ENCODE assay signal across 9 mouse cellular contexts in genomic region chr10:86727548-86727980, GRCm38 (mm10). TPM values are rescaled to one million over a fixed set of nuclear protein-coding genes. Genes with fewer than 3 reads are reported as not detected.
A peak's percentile ranks its signal among the peaks of the same experiment; 100 is the strongest.
DNase-seq lines count a peak whose midpoint lies in the region; ATAC-seq lines count a peak whose summit lies in the region.
"Had no signal": no experiment of that assay in that cellular context is flagged by ENCODE, and none has a peak within 500 bp of the region (broad histone marks: within the 10 kb centered on the region; RNA-seq: fewer than 3 reads in every experiment).

No protein-coding gene starts in this region.

- H3K9ac ChIP-seq in embryonic facial prominence, embryonic 15.5 days, result no peak overlapping the region
- H3K9ac ChIP-seq in heart, embryonic 16.5 days (ENCODE audit: low read length), result peak overlapping the region; percentile 49
- peak overlapping the region; percentile 69 for H3K9ac ChIP-seq in lung, embryonic 16.5 days (ENCODE audit: low read length)
- peak overlapping the region; percentile 34 for H3K9ac ChIP-seq in neural tube, embryonic 15.5 days (replicated peaks)

- no peaks in the 10 kb centered on the region for H3K36me3 ChIP-seq in embryonic facial prominence, embryonic 15.5 days
- no peaks in the 10 kb centered on the region for H3K36me3 ChIP-seq in heart, embryonic 16.5 days (ENCODE audit: control insufficient read depth, insufficient read depth)
- H3K36me3 ChIP-seq in lung, embryonic 16.5 days (ENCODE audit: control insufficient read depth, insufficient read depth, low read length), result no peaks in the 10 kb centered on the region
- H3K36me3 ChIP-seq in neural tube, embryonic 15.5 days, result no peaks in the 10 kb centered on the region

- no peaks in the 10 kb centered on the region for H3K9me3 ChIP-seq in embryonic facial prominence, embryonic 15.5 days (replicated peaks)
- H3K9me3 ChIP-seq in heart, embryonic 16.5 days (replicated peaks; ENCODE audit: control insufficient read depth, low read length), result no peaks in the 10 kb centered on the region
- no peaks in the 10 kb centered on the region for H3K9me3 ChIP-seq in lung, embryonic 16.5 days (ENCODE audit: control insufficient read depth, low read length)
- no peaks in the 10 kb centered on the region for H3K9me3 ChIP-seq in neural tube, embryonic 15.5 days (replicated peaks)

- ATAC-seq in embryonic facial prominence, embryonic 15.5 days (ENCODE audit: insufficient number of reproducible peaks, low FRiP score, low TSS enrichment, low read depth), result peak; percentile 78
- peak; percentile 88 for ATAC-seq in heart, embryonic 16.5 days (replicated peaks; ENCODE audit: extremely low read depth, insufficient read depth, low FRiP score)
- ATAC-seq in lung, embryonic 16.5 days (ENCODE audit: low read depth), result peak; percentile 84
- peak; percentile 81 for ATAC-seq in neural tube, embryonic 15.5 days (ENCODE audit: low FRiP score)

- peak overlapping the region; percentile 65 for H3K4me2 ChIP-seq in embryonic facial prominence, embryonic 15.5 days (replicated peaks)
- peak overlapping the region; percentile 58 for H3K4me2 ChIP-seq in heart, embryonic 16.5 days (ENCODE audit: low read depth, low read length)
- peak overlapping the region; percentile 68 for H3K4me2 ChIP-seq in lung, embryonic 16.5 days (ENCODE audit: low read depth, low read length)
- H3K4me2 ChIP-seq in neural tube, embryonic 15.5 days, result peak overlapping the region; percentile 58

- no peaks in the 10 kb centered on the region for H3K27me3 ChIP-seq in embryonic facial prominence, embryonic 15.5 days
- H3K27me3 ChIP-seq in heart, embryonic 16.5 days (ENCODE audit: control insufficient read depth, insufficient read depth, low read length), result no peaks in the 10 kb centered on the region
- no peaks in the 10 kb centered on the region for H3K27me3 ChIP-seq in lung, embryonic 16.5 days (ENCODE audit: control insufficient read depth, insufficient read depth, low read depth, low read length)
- no peaks in the 10 kb centered on the region for H3K27me3 ChIP-seq in neural tube, embryonic 15.5 days (replicated peaks)

- DNase-seq in adrenal gland, postnatal 10 days, result peak; percentile 41
- DNase-seq in adrenal gland, adult 8-10 months, result no peak
- DNase-seq in kidney, postnatal 14 days, result peak; percentile 22
- DNase-seq in thymus, postnatal 25 days, result peak; percentile 86

- peak overlapping the region; percentile 35 for H3K4me3 ChIP-seq in embryonic facial prominence, embryonic 15.5 days (replicated peaks)
- peak overlapping the region; percentile 30 for H3K4me3 ChIP-seq in heart, embryonic 16.5 days (ENCODE audit: low read length)
- H3K4me3 ChIP-seq in lung, embryonic 16.5 days (ENCODE audit: low read length), result peak overlapping the region; percentile 43
- peak overlapping the region; percentile 33 for H3K4me3 ChIP-seq in neural tube, embryonic 15.5 days (replicated peaks)

- H3K27ac ChIP-seq in embryonic facial prominence, embryonic 15.5 days (replicated peaks), result peak overlapping the region; percentile 67
- H3K27ac ChIP-seq in heart, embryonic 16.5 days (ENCODE audit: low read length), result peak overlapping the region; percentile 37
- H3K27ac ChIP-seq in lung, embryonic 16.5 days (ENCODE audit: low read length), result peak overlapping the region; percentile 28
- peak overlapping the region; percentile 28; the same call in 1 of the 2 replicates for H3K27ac ChIP-seq in neural tube, embryonic 15.5 days (replicated peaks)

- 2% methylated on average over 12 of the region's 12 CpGs for WGBS in embryonic facial prominence, embryonic 15.5 days
- WGBS in heart, embryonic 16.5 days, result 3% methylated on average over 12 of the region's 12 CpGs
- 1% methylated on average over 12 of the region's 12 CpGs for WGBS in lung, embryonic 16.5 days
- 6% methylated on average over 12 of the region's 12 CpGs for WGBS in neural tube, embryonic 15.5 days

- peaks cover 19% of the 10 kb centered on the region for H3K4me1 ChIP-seq in embryonic facial prominence, embryonic 15.5 days
- peaks cover 11% of the 10 kb centered on the region; the same call in 1 of the 2 replicates for H3K4me1 ChIP-seq in heart, embryonic 16.5 days (ENCODE audit: control insufficient read depth, insufficient read depth, low read length)
- H3K4me1 ChIP-seq in lung, embryonic 16.5 days (replicated peaks; ENCODE audit: control insufficient read depth, insufficient read depth, low read length), result peaks cover 9% of the 10 kb centered on the region; the same call in 1 of the 2 replicates
- H3K4me1 ChIP-seq in neural tube, embryonic 15.5 days, result peaks cover 11% of the 10 kb centered on the region

RNA-seq across cellular contexts. Expression of gene Ttc41, which starts 22.0 kb away (rescaled TPM):
- 1 to 10 TPM; 2.2 to 2.5 TPM for total RNA-seq in adrenal gland, postnatal 10 days (2021)
- total RNA-seq in adrenal gland, adult 8-10 months (2022), result 1 to 10 TPM; 3.0 to 6.7 (median 3.9) TPM
- 1.00 and 1.3 TPM in 2 replicates for polyA plus RNA-seq in embryonic facial prominence, embryonic 15.5 days (2015; fragmentation: Nextera tagmentation; extraction: Ambion mirVana)
- 1.7 and 1.9 TPM in 2 replicates for polyA plus RNA-seq in heart, embryonic 16.5 days (2015; fragmentation: Nextera tagmentation; extraction: Ambion mirVana)
- 1.3 and 1.5 TPM in 2 replicates for polyA plus RNA-seq in lung, embryonic 16.5 days (2015; fragmentation: Nextera tagmentation; extraction: Ambion mirVana)
- 2.2 and 2.3 TPM in 2 replicates for polyA plus RNA-seq in neural tube, embryonic 15.5 days (2015; fragmentation: Nextera tagmentation; extraction: Ambion mirVana)

RNA-seq across cellular contexts. Expression of gene Hsp90b1, which starts 22.3 kb away (rescaled TPM):
- 100 to 1,000 TPM; 394 to 499 TPM for total RNA-seq in adrenal gland, postnatal 10 days (2021)
- 100 to 1,000 TPM; 585 to 731 (median 653) TPM for total RNA-seq in adrenal gland, adult 8-10 months (2022)
- polyA plus RNA-seq in embryonic facial prominence, embryonic 15.5 days (2015; fragmentation: Nextera tagmentation; extraction: Ambion mirVana), result 609 and 610 TPM in 2 replicates
- polyA plus RNA-seq in heart, embryonic 16.5 days (2015; fragmentation: Nextera tagmentation; extraction: Ambion mirVana), result 415 and 417 TPM in 2 replicates
- polyA plus RNA-seq in lung, embryonic 16.5 days (2015; fragmentation: Nextera tagmentation; extraction: Ambion mirVana), result 771 and 809 TPM in 2 replicates
- polyA plus RNA-seq in neural tube, embryonic 15.5 days (2015; fragmentation: Nextera tagmentation; extraction: Ambion mirVana), result 337 and 397 TPM in 2 replicates

RNA-seq across cellular contexts. Expression of gene Gm49358, which starts 36.2 kb away (rescaled TPM):
- 1 to 10 TPM; 7.5 to 7.8 TPM for total RNA-seq in adrenal gland, postnatal 10 days (2021)
- total RNA-seq in adrenal gland, adult 8-10 months (2022), result 10 to 100 TPM in 3 of 4 experiments, 1 to 10 TPM in 1; 6.1 to 31.4 (median 18.2) TPM
- not detected in 2 replicates for polyA plus RNA-seq in embryonic facial prominence, embryonic 15.5 days (2015; fragmentation: Nextera tagmentation; extraction: Ambion mirVana)
- not detected in 2 replicates for polyA plus RNA-seq in heart, embryonic 16.5 days (2015; fragmentation: Nextera tagmentation; extraction: Ambion mirVana)
- not detected in 2 replicates for polyA plus RNA-seq in lung, embryonic 16.5 days (2015; fragmentation: Nextera tagmentation; extraction: Ambion mirVana)
- polyA plus RNA-seq in neural tube, embryonic 15.5 days (2015; fragmentation: Nextera tagmentation; extraction: Ambion mirVana), result not detected in 2 replicates
- polyA plus RNA-seq: C2C12 had no signal

RNA-seq across cellular contexts. Expression of gene Nt5dc3, which starts 51.2 kb away (rescaled TPM):
- 10 to 100 TPM; 17.4 to 21.4 TPM for total RNA-seq in adrenal gland, postnatal 10 days (2021)
- 10 to 100 TPM; 44.4 to 80.1 (median 57.1) TPM for total RNA-seq in adrenal gland, adult 8-10 months (2022)
- polyA plus RNA-seq in embryonic facial prominence, embryonic 15.5 days (2015; fragmentation: Nextera tagmentation; extraction: Ambion mirVana), result 1.5 and 1.6 TPM in 2 replicates
- 4.8 and 5.0 TPM in 2 replicates for polyA plus RNA-seq in heart, embryonic 16.5 days (2015; fragmentation: Nextera tagmentation; extraction: Ambion mirVana)
- polyA plus RNA-seq in lung, embryonic 16.5 days (2015; fragmentation: Nextera tagmentation; extraction: Ambion mirVana), result 1.7 and 1.9 TPM in 2 replicates
- polyA plus RNA-seq in neural tube, embryonic 15.5 days (2015; fragmentation: Nextera tagmentation; extraction: Ambion mirVana), result 8.0 and 9.9 TPM in 2 replicates
